Mouse (Mus musculus): ENCODE measurements around the gene Slc25a45. TPM values are rescaled to one million over a fixed set of nuclear protein-coding genes. Genes with fewer than 3 reads are reported as not detected.

The Slc25a45 gene
- polyA plus RNA-seq (2015; fragmentation: Nextera tagmentation; extraction: Ambion mirVana) = 8.4 and 10.2 TPM in 2 replicates

DNA sequence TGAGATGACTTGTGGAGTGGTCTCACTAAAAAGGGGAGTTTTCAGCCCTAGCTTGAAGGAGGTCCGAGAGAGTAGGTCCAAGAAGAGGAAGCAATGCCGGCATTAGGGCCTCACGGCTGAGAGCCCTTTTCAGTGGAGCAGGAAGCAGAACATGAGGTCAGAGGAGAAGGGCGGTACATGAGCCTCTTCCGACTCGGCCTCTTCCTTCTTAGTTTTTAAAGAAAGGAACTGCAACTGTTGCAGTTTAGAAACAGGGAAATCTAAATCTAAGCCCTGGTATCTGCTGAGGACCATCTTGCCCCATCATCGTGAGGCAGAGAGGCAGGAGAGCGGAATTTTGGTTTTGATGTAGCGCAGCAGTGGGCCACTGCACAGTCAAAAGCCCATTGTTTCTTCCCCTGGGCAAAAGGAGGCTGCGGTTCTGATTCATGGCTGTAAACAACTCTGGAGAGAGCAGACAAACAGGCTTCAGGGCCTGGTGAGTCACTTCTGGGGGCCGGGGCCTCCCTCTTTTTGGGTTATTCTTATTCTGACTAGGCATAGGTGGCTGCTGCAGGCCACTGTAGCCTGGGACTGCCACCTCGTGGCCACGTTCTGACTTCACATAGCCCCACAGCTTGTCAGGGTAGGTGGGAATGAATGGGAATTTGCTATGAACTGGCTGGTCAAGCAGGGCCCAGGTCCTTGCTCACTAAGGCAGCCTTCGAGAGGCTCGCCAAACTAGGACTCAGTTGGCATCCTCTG is at the start of gene Slc25a45:
Gene Slc25a45, plus strand, starts transcription at position 191 of the 744 bp plus-strand sequence.
- Histone ChIP-seq H3K4me3 (ENCODE audit: low read depth, low read length) (peak within 1 kb of the TSS; percentile 6; the same call in 1 of the 2 replicates), H3K36me3 (ENCODE audit: insufficient read depth, low read length) (no peaks in the 10 kb centered on the region), H3K9me3 (ENCODE audit: low read length) (no peaks in the 10 kb centered on the region), H3K9ac (replicated peaks; ENCODE audit: low read depth) (peak within 1 kb of the TSS; percentile 30; the same call in 1 of the 2 replicates), H3K27me3 (replicated peaks; ENCODE audit: insufficient read depth, low read length) (no peaks in the 10 kb centered on the region), H3K4me1 (ENCODE audit: insufficient read depth, low read depth, low read length) (peaks cover 13% of the 10 kb centered on the region; the same call in 1 of the 2 replicates), H3K27ac (ENCODE audit: low read length) (peak within 1 kb of the TSS; percentile 91), H3K4me2 (replicated peaks; ENCODE audit: low read depth, low read length) (peak within 1 kb of the TSS; percentile 33)
- 23% methylated on average over 15 of the region's 15 CpGs for WGBS
- ATAC-seq = peak; percentile 86
- TF ChIP-seq CTCF (IDR thresholded peaks at IDR 0.05) = peak; percentile 92
- TF ChIP-seq EP300 (IDR thresholded peaks at IDR 0.05) = peak; percentile 68
- DNase-seq (ENCODE audit: low spot score) = peak; percentile 94

DNA sequence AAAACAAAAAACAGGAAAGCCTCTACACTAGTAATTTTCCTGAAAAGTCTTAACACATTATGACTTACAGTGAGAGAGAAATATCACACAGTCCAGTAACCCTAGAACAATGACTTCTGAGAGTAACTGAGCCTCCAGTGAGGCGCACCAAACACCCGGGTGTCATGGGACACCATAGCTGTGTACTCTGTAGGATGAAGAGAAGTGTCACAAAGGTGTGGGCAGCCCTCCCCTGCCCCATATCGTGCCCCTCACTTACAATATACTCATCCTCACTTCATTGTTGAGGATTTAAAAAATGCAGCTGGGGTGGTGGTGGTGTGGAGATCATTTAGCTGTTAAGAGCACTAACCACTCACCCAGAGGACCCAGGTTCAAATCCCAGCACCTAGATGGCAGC is 49.5 kb upstream of the Slc25a45 start:
- peaks cover 18% of the 10 kb centered on the region for H3K4me1 ChIP-seq (ENCODE audit: insufficient read depth, low read depth, low read length)
- H3K36me3 ChIP-seq (ENCODE audit: insufficient read depth, low read length) = 0 out of 2 replicates have a peak, but pooled peaks cover 8% of the 10 kb centered on the region
- no peak overlapping the region for H3K9ac ChIP-seq (replicated peaks; ENCODE audit: low read depth)
- ATAC-seq (no peak), DNase-seq (ENCODE audit: low spot score) (no peak)
- H3K4me2 ChIP-seq (replicated peaks; ENCODE audit: low read depth, low read length) = no peak overlapping the region
- TF ChIP-seq EP300 (IDR thresholded peaks at IDR 0.05) (no peak), CTCF (IDR thresholded peaks at IDR 0.05) (no peak)
- no peak overlapping the region for H3K4me3 ChIP-seq (ENCODE audit: low read depth, low read length)
- H3K27me3 ChIP-seq (replicated peaks; ENCODE audit: insufficient read depth, low read length) = no peaks in the 10 kb centered on the region
- WGBS = 71% methylated on average over 3 of the region's 3 CpGs
- H3K9me3 ChIP-seq (ENCODE audit: low read length) = no peaks in the 10 kb centered on the region
- peak overlapping the region; percentile 63 for H3K27ac ChIP-seq (ENCODE audit: low read length)

DNA sequence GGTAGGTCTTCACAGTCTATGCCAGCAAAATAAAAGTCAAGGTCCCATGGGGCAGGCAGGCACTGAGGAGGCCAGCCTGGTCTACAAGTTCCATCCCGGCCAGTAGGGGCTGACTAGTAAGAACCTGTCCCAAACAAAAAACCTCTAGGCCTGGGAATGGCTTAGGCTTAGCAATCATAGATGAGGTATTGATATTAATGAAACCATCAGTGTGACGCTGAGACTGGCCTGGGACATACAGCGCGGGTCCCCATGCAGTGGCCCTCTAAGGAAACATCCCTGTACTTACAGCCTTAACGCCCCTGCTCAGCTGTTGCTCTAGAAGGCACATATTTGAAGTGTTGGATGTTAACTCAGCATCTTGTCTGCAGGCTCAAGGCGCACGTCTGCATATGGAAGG is 48.7 kb upstream of the Slc25a45 start:
- WGBS = 88% methylated on average over 7 of the region's 7 CpGs
- DNase-seq (ENCODE audit: low spot score) = no peak
- ATAC-seq = no peak

DNA sequence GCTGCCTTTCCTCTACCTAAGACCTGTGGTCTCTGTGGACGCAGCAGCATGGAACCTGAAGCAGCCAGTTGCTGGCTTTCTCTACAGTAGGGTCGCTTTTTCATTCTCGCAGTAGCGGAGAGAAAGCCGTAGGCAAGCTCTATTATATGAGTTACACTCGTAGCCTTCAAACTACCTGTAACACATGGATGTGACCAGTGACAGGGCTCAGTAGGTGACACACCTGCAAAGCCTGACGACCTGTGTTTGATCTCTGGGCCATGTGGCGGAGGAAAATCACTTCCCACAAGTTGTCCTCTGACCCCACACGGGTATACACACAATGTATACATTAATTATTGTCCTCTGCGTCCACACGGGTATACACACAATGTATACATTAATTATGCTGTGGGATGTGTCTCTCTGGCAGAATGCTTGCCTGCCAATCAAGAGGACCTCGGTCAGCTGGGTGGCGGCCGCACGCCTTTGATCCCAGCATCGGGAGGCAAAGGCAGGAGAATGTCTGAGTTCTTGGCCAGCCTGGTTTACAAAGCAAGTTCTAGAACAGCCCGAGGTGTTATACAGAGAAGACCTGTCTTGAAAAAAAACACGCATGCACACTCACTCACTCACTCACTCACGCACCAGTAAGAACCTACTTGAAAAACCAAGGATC is 47.5 kb upstream of the Slc25a45 start:
- ATAC-seq (no peak), DNase-seq (ENCODE audit: low spot score) (no peak)
- peak overlapping the region; percentile 20; the same call in 1 of the 2 replicates for H3K27ac ChIP-seq (ENCODE audit: low read length)
- H3K4me3 ChIP-seq (ENCODE audit: low read depth, low read length) = no peak overlapping the region
- no peak overlapping the region for H3K4me2 ChIP-seq (replicated peaks; ENCODE audit: low read depth, low read length)
- no peak overlapping the region for H3K9ac ChIP-seq (replicated peaks; ENCODE audit: low read depth)
- peaks cover 12% of the 10 kb centered on the region for H3K4me1 ChIP-seq (ENCODE audit: insufficient read depth, low read depth, low read length)
- no peaks in the 10 kb centered on the region for H3K27me3 ChIP-seq (replicated peaks; ENCODE audit: insufficient read depth, low read length)
- H3K36me3 ChIP-seq (ENCODE audit: insufficient read depth, low read length) = 0 out of 2 replicates have a peak, but pooled peaks cover 8% of the 10 kb centered on the region
- TF ChIP-seq EP300 (IDR thresholded peaks at IDR 0.05) = no peak
- no peak for TF ChIP-seq CTCF (IDR thresholded peaks at IDR 0.05)
- no peaks in the 10 kb centered on the region for H3K9me3 ChIP-seq (ENCODE audit: low read length)
- 71% methylated on average over 19 of the region's 19 CpGs for WGBS

More for the DNA sequence above, 48.7 kb upstream of the Slc25a45 start:
- H3K4me3 ChIP-seq (ENCODE audit: low read depth, low read length) = no peak overlapping the region
- no peaks in the 10 kb centered on the region for H3K27me3 ChIP-seq (replicated peaks; ENCODE audit: insufficient read depth, low read length)
- H3K4me2 ChIP-seq (replicated peaks; ENCODE audit: low read depth, low read length) = no peak overlapping the region
- no peak for TF ChIP-seq EP300 (IDR thresholded peaks at IDR 0.05)
- TF ChIP-seq CTCF (IDR thresholded peaks at IDR 0.05) = no peak
- H3K27ac ChIP-seq (ENCODE audit: low read length) = peak overlapping the region; percentile 63
- H3K4me1 ChIP-seq (ENCODE audit: insufficient read depth, low read depth, low read length) = peaks cover 19% of the 10 kb centered on the region
- 0 out of 2 replicates have a peak, but pooled peaks cover 8% of the 10 kb centered on the region for H3K36me3 ChIP-seq (ENCODE audit: insufficient read depth, low read length)
- no peaks in the 10 kb centered on the region for H3K9me3 ChIP-seq (ENCODE audit: low read length)
- H3K9ac ChIP-seq (replicated peaks; ENCODE audit: low read depth) = no peak overlapping the region

DNA sequence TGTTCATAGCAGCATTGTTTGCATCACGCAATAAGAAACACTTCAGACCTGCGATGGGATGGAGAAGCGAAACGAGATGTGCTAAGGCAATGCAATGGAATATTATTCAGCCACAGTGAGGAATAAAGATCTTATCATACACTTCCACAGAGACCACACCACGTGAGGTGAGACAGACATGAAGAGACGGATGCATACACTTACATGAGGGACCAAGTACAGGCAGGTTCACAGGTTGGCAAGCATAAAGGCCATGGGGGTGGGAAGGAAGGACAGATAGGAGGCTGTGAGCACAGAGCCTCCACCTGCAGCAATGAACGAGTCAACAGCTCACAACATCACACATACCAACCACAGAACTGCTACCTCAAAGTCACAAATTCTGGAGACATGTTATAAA is 46.8 kb upstream of the Slc25a45 start:
- H3K4me2 ChIP-seq (replicated peaks; ENCODE audit: low read depth, low read length) = no peak overlapping the region
- no peaks in the 10 kb centered on the region for H3K27me3 ChIP-seq (replicated peaks; ENCODE audit: insufficient read depth, low read length)
- DNase-seq (ENCODE audit: low spot score) = no peak
- no peak overlapping the region for H3K9ac ChIP-seq (replicated peaks; ENCODE audit: low read depth)
- ATAC-seq = no peak
- no peaks in the 10 kb centered on the region for H3K9me3 ChIP-seq (ENCODE audit: low read length)
- no peak overlapping the region for H3K4me3 ChIP-seq (ENCODE audit: low read depth, low read length)
- peaks cover 12% of the 10 kb centered on the region for H3K4me1 ChIP-seq (ENCODE audit: insufficient read depth, low read depth, low read length)
- no peak overlapping the region; the same call in 1 of the 2 replicates for H3K27ac ChIP-seq (ENCODE audit: low read length)
- H3K36me3 ChIP-seq (ENCODE audit: insufficient read depth, low read length) = 0 out of 2 replicates have a peak, but pooled peaks cover 3% of the 10 kb centered on the region
- 69% methylated on average over 7 of the region's 7 CpGs for WGBS
- TF ChIP-seq CTCF (IDR thresholded peaks at IDR 0.05) = no peak

DNA sequence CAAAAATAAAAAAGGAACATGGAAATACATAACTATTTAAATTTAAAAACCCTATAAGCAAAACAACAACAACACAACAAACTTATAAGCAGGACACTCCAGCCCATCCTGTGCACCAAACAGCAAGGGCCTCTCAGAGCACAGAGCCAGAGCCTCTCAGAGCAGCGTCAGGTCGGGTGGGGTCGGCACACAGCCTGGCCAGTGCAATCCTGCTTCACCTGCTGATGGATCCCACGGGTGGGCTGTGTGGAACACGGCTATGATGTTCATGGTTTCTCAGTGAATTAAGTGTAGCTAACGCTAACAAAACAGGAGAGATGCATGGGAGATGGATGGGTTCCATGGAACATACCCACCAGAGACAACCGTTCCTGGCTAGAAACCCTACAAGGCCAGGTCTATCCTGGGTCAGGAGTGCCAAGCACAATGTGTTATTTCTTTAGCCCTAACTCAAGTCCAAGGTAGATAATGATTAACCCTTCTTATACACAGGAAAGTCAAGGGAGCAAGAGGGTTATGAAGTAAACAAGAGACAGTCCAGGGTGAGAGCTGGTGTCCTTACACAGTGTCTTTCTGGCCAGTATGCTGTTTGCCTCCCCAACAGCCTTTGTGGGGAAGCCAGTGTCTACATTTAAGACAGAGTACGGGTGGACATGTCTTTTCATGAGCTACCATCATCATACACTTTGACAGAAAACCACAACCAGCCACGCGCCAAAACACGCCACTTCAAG is 46.2 kb upstream of the Slc25a45 start:
- Histone ChIP-seq H3K4me2 (replicated peaks; ENCODE audit: low read depth, low read length) (no peak overlapping the region), H3K4me1 (ENCODE audit: insufficient read depth, low read depth, low read length) (peaks cover 12% of the 10 kb centered on the region), H3K27me3 (replicated peaks; ENCODE audit: insufficient read depth, low read length) (no peaks in the 10 kb centered on the region), H3K36me3 (ENCODE audit: insufficient read depth, low read length) (no peaks in the 10 kb centered on the region), H3K4me3 (ENCODE audit: low read depth, low read length) (no peak overlapping the region), H3K9me3 (ENCODE audit: low read length) (no peaks in the 10 kb centered on the region), H3K9ac (replicated peaks; ENCODE audit: low read depth) (no peak overlapping the region), H3K27ac (ENCODE audit: low read length) (peak overlapping the region; percentile 59; the same call in 1 of the 2 replicates)
- DNase-seq (ENCODE audit: low spot score) (peak; percentile 18), ATAC-seq (no peak)
- no peak for TF ChIP-seq EP300 (IDR thresholded peaks at IDR 0.05)
- TF ChIP-seq CTCF (IDR thresholded peaks at IDR 0.05) = no peak
- 74% methylated on average over 11 of the region's 11 CpGs for WGBS

Data from lung, postnatal 0 days (tissue).